Mouse (Mus musculus): Measurements from ENCODE around the gene Dysf.

Gene Dysf

DNA sequence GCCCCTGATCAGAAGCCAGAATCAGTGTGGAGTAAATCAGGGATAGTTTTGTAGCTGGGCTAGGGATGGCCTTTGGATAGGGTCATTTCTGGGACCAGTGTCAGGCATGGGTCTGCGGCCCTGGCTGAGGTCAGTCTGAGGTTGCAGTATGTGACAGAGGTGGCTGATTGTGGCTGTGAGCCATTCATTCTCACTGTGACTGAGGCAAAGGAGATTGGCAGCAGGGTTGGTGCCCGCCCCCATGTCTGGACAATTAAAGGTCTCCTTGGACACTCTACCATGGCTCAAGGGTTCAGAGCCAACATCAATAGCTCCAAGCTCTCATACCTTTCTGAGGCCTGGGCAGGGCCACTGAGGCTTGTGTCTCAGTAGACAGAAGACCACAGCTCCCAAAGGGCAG lies 227.0 kb downstream of the Dysf start:
- DNase-seq, result no peak

DNA sequence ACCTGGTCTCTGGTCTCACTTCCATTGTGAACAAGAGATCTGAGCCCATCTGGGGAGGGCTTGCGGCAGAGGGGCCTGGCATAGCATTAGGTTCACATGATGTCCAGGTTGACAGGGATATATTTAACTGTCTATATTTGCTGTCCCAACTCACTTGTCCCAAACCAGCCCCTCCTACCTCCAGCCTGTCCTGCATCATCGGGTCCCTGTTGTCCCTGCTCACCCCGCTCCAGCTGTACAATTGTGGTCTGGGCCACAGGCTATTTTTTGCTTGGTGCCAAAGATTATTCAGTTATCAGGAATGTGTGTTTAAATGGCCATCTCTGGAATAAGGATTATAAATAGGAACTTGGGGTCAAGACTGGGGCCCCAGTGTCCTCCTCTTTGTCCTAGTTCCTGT lies 235.0 kb downstream of the Dysf start:
- DNase-seq, result no peak

DNA sequence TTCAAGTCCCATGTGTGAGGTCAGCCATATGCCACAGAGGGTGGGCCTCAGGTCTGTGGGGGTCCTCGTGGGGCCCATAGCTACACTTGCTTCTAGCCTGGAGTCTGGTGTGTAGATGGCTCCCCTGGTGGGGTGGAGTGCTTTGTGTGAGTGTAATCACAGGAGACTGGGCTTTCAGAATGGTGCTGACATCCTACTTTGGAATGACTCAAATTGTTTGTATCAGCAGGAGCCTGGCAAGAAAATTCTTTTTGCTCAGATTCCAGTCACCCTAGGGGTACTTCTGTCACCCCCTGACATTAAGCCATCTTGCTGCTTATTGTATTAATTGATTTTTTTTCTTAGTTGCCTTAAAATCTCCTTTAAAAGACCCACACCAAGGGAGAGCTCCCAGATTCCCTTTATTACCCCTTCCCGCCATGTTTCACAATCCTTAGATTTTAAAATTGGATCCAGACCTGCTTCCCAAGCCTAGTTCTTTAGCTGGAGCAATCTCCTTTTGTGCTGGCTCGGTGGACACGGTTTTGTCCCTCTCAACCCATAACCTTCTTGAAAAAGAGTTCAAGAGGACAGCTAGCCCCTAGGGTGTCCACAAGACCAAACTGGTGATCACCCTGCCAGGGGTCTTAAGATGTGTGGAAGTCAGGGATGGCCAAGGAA lies 237.8 kb downstream of the Dysf start:
- no peak for DNase-seq

DNA sequence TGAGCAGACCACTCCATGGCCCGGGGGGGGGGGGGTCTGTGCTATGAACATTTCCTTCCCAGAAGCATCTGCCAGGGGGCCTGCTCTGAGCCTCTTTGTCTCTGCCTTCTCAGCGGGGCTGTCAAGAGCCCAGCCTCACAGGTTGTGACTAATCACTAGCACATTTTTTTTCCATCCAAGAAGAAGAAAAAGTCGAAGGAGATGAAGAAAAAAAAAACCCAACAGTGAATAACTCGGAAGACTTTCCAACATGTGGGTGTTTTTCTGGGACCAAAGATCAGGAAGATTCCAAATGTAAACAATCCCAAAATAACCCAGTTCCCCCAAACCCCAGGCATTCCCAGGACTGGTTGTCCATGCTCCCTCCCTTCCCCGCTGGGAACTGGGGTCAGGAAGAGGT lies 238.6 kb downstream of the Dysf start:
- DNase-seq, result no peak
